Mouse (Mus musculus): ENCODE results near the gene Nacc1. TPM values are rescaled to one million over a fixed set of nuclear protein-coding genes. Genes with fewer than 3 reads are reported as not detected.

Nacc1 gene
- total RNA-seq (2012; rRNA removed) = 42.5 and 45.3 TPM in 2 replicates
- polyA plus RNA-seq (2012; ENCODE audit: insufficient read depth in 1 of 2, insufficient read length in 2 of 2, low read depth in 1 of 2, low replicate concordance in 2 of 2, missing spikeins in 1 of 2) = 100 to 1,000 TPM in 1 of 2 experiments, not detected in 1; 106 TPM

DNA sequence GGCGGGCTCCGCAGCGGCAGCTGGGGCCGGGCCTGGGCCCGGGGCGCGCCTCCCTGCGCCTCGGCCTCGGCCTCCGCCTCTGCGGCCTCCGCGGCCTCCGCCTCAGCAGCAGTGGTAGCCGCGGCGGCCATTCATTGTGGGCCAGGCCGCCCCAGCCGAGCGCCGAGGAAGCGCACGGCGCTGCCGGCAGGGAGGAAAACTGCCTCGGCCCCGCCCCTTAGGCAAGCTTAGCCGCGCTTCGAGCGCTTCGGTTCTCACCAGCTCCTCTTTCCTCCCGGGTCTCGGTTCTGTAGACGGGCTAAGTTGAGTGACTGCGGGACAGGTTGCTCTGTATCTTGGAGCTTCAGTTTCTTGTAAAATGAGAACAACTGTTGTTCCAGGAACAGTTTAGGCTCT lies at the start of gene Nacc1:
Nacc1 (minus strand) TSS at position 158 of the 396 bp plus-strand sequence.
- Histone ChIP-seq H3K9ac (ENCODE audit: control insufficient read depth, low read depth, low read length, poor library complexity, severe bottlenecking) (peak within 1 kb of the TSS; percentile 87), H3K27ac (ENCODE audit: control insufficient read depth, low read depth, low read length) (peak within 1 kb of the TSS; percentile 82), H3K79me2 (ENCODE audit: control insufficient read depth, insufficient read depth, low read length, poor library complexity) (peaks cover 68% of the 10 kb centered on the region), H3K4me1 (ENCODE audit: control insufficient read depth in 1 of 2, insufficient read depth in 2 of 2, low read length in 2 of 2) (peaks cover 0 to 15% of the 10 kb centered on the region in 2 experiments; a peak in 2 of 4 replicates), H3K36me3 (ENCODE audit: control insufficient read depth in 1 of 2, insufficient read depth in 2 of 2, low read length in 2 of 2) (peaks cover 6 to 19% of the 10 kb centered on the region in 2 experiments), H3K4me3 (ENCODE audit: control insufficient read depth in 1 of 2, insufficient read depth in 1 of 2, low read depth in 2 of 2, low read length in 2 of 2) (peak within 1 kb of the TSS; percentile 70 to 93), H3K9me3 (replicated peaks; ENCODE audit: insufficient read depth, low read length) (no peaks in the 10 kb centered on the region), H3K27me3 (ENCODE audit: control insufficient read depth in 1 of 2, insufficient read depth in 2 of 2, low read length in 2 of 2) (no peaks in the 10 kb centered on the region)
- DNase-seq (ENCODE audit: low read depth, low spot score) = peak; percentile 90
- no peak for TF ChIP-seq MAX (IDR thresholded peaks at IDR 0.05; ENCODE audit: low read length)
- peak; percentile 55; the same call in 1 of the 2 replicates for TF ChIP-seq KAT2A (conservative IDR thresholded peaks at IDR 0.05; ENCODE audit: low read depth, low read length)
- TF ChIP-seq MXI1 (IDR thresholded peaks at IDR 0.05; ENCODE audit: low read depth, low read length) = peak; percentile 83
- no peak for TF ChIP-seq MEF2A (IDR thresholded peaks at IDR 0.05; ENCODE audit: extremely low read depth, insufficient replicate concordance, low read depth, low read length, poor library complexity, severe bottlenecking)
- TF ChIP-seq TCF12 (IDR thresholded peaks at IDR 0.05; ENCODE audit: low read depth, low read length) = peak; percentile 78
- no peak for TF ChIP-seq RAD21 (IDR thresholded peaks at IDR 0.05; ENCODE audit: low read depth, low read length)
- peak; percentile 63 to 67; a peak in 2 of 4 replicates for TF ChIP-seq POLR2A (IDR thresholded peaks at IDR 0.05; ENCODE audit: control insufficient read depth in 1 of 2, insufficient read depth in 1 of 2, low read depth in 1 of 2, low read length in 2 of 2, poor library complexity in 1 of 2)
- TF ChIP-seq POLR2AphosphoS2 (IDR thresholded peaks at IDR 0.05; ENCODE audit: low read length) = 0 out of 2 replicates have a peak, but pooled peaks have one; percentile 46
- TF ChIP-seq SIN3A (IDR thresholded peaks at IDR 0.05; ENCODE audit: low read length) = peak; percentile 91
- peak; percentile 70 for TF ChIP-seq NELFE (IDR thresholded peaks at IDR 0.05; ENCODE audit: low read depth, low read length)
- no peak for TF ChIP-seq CTCF (IDR thresholded peaks at IDR 0.05 in 2 of 3, conservative IDR thresholded peaks at IDR 0.05 in 1 of 3; ENCODE audit: control insufficient read depth in 1 of 3, insufficient read depth in 1 of 3, low read depth in 2 of 3, low read length in 3 of 3, poor library complexity in 1 of 3, severe bottlenecking in 1 of 3)
- no peak for TF ChIP-seq GATA1 (IDR thresholded peaks at IDR 0.05; ENCODE audit: low read depth, low read length)
- TF ChIP-seq USF1 (IDR thresholded peaks at IDR 0.05; ENCODE audit: low read depth, low read length) = peak; percentile 60
- no peak for TF ChIP-seq RCOR1 (IDR thresholded peaks at IDR 0.05; ENCODE audit: low read depth, low read length)
- TF ChIP-seq POLR2AphosphoS5 (IDR thresholded peaks at IDR 0.05; ENCODE audit: borderline replicate concordance, low read depth, low read length) = no peak
- TF ChIP-seq ZMIZ1 (IDR thresholded peaks at IDR 0.05; ENCODE audit: low read depth, low read length) = no peak
- peak; percentile 77; the same call in 1 of the 2 replicates for TF ChIP-seq MAZ (IDR thresholded peaks at IDR 0.05; ENCODE audit: low read depth, low read length)
- no peak for TF ChIP-seq TAL1 (IDR thresholded peaks at IDR 0.05; ENCODE audit: low read length)
- no peak for TF ChIP-seq ZNF384 (IDR thresholded peaks at IDR 0.05; ENCODE audit: low read depth, low read length)
- no peak for TF ChIP-seq ZC3H11A (IDR thresholded peaks at IDR 0.05; ENCODE audit: low read depth, low read length)
- TF ChIP-seq USF2 (IDR thresholded peaks at IDR 0.05; ENCODE audit: borderline replicate concordance in 1 of 2, insufficient read depth in 1 of 2, low read depth in 1 of 2, low read length in 2 of 2) = no peak
- TF ChIP-seq CHD2 (IDR thresholded peaks at IDR 0.05; ENCODE audit: low read length) = no peak
- peak; percentile 88 for TF ChIP-seq HCFC1 (IDR thresholded peaks at IDR 0.05; ENCODE audit: low read depth, low read length)
- TF ChIP-seq MYB (IDR thresholded peaks at IDR 0.05; ENCODE audit: low read depth, low read length) = no peak
- TF ChIP-seq CHD1 (IDR thresholded peaks at IDR 0.05; ENCODE audit: low read depth, low read length) = no peak
- TF ChIP-seq NRF1 (IDR thresholded peaks at IDR 0.05; ENCODE audit: insufficient read depth, low read depth, low read length, poor library complexity, severe bottlenecking) = peak; percentile 27; the same call in 1 of the 2 replicates
- peak; percentile 73; the same call in 1 of the 2 replicates for TF ChIP-seq TBP (IDR thresholded peaks at IDR 0.05; ENCODE audit: low read depth, low read length)
- no peak for TF ChIP-seq E2F4 (IDR thresholded peaks at IDR 0.05; ENCODE audit: borderline replicate concordance, low read depth, low read length)
- TF ChIP-seq JUND (IDR thresholded peaks at IDR 0.05; ENCODE audit: low read depth, low read length) = no peak
- TF ChIP-seq BHLHE40 (IDR thresholded peaks at IDR 0.05; ENCODE audit: borderline replicate concordance, low read depth, low read length) = no peak
- TF ChIP-seq GABPA (IDR thresholded peaks at IDR 0.05; ENCODE audit: low read depth, low read length) = no peak
- no peak for TF ChIP-seq MAFK (IDR thresholded peaks at IDR 0.05; ENCODE audit: borderline replicate concordance, low read depth, low read length)
- no peak for TF ChIP-seq SMC3 (IDR thresholded peaks at IDR 0.05; ENCODE audit: low read depth, low read length)
- TF ChIP-seq UBTF (IDR thresholded peaks at IDR 0.05; ENCODE audit: borderline replicate concordance, insufficient read depth, low read depth, low read length) = no peak
- TF ChIP-seq ZKSCAN1 (IDR thresholded peaks at IDR 0.05; ENCODE audit: low read depth, low read length) = no peak
- TF ChIP-seq ELF1 (IDR thresholded peaks at IDR 0.05; ENCODE audit: low read depth, low read length) = peak; percentile 73
- TF ChIP-seq EP300 (IDR thresholded peaks at IDR 0.05; ENCODE audit: low read depth in 1 of 2, low read length in 2 of 2) = no peak
